Mouse (Mus musculus) left cerebral cortex, postnatal 14 days (tissue): ENCODE data around the gene Fkbp6. TPM values are rescaled to one million over a fixed set of nuclear protein-coding genes. Genes with fewer than 3 reads are reported as not detected.
"Not testable (repeated sequence)": the region's sequence is repeated elsewhere in the genome, so short reads cannot be mapped to it uniquely, and the experiment has no call there.

Experiments
- DNase-seq, 2 experiments: peaks; one replicate each; pipeline ENCODE4 v3.0.0; 2021 to 2022; ENCODE audit warnings: low spot score in 2 of 2, mixed read lengths in 1 of 2
- intact Hi-C: fragments of 180-260 bp; cut with DNase I; formaldehyde crosslinking; loops from one replicate; pipeline ENCODE4 v1.15.1; 2025
- long read RNA-seq, 2 experiments: library from polyadenylated mRNA; stranded (forward); transcript quantifications; one replicate each; pipeline ENCODE4 v2.0.0; 2021
- total RNA-seq, 2 experiments: library from RNA; stranded (reverse); gene quantifications; 2 replicates each; pipeline ENCODE4 v1.2.3; 2021

Gene Fkbp6
- under 1 TPM in 1 of 2 experiments, not detected in 1; 0.70 TPM for total RNA-seq
- long read RNA-seq, experiment 1, result 0 reads
- long read RNA-seq, experiment 2, partial matches to known transcripts, result 0 of 2 reads
- long read RNA-seq, experiment 2, other reads (novel, unspliced or antisense), result 1 of 2 reads

- no peak for DNase-seq
- intact Hi-C loops, result no loop called here
These were observed at the start of gene Fkbp6 for GRCm38 (mm10) chr5:135349862-135350261. Gene Fkbp6, minus strand, starts transcription at chr5:135350044.

- intact Hi-C loops, result no loop called here
- no peak for DNase-seq
These were observed 49.5 kb upstream of the Fkbp6 start for GRCm38 (mm10) chr5:135399382-135399781.

GRCm38 (mm10) chr5:135395826-135396225 is 46.0 kb upstream of the Fkbp6 start:
- DNase-seq, result peak; percentile 58 to 62

GRCm38 (mm10) chr5:135394004-135394823 is 44.4 kb upstream of the Fkbp6 start, which contains the start of gene Pom121:
Gene Pom121, minus strand, starts transcription at chr5:135394546.
- intact Hi-C loops, result no loop called here
- peak; percentile 78 to 89 for DNase-seq

More at GRCm38 (mm10) chr5:135395826-135396225, 46.0 kb upstream of the Fkbp6 start:
- intact Hi-C loops, result no loop called here

- intact Hi-C loops, result loop anchor here (10.0 kb wide), 1 partner anchor 159 kb away; no protein-coding TSS in a partner anchor
- no peak for DNase-seq
These were observed 33.9 kb upstream of the Fkbp6 start for GRCm38 (mm10) chr5:135383771-135384170.

GRCm38 (mm10) chr5:135382746-135383145 is 32.9 kb upstream of the Fkbp6 start:
- no peak for DNase-seq
- intact Hi-C loops, result loop anchor here (10.0 kb wide), 1 partner anchor 158 kb away; no protein-coding TSS in a partner anchor

- intact Hi-C loops, result loop anchor here (10.0 kb wide), 1 partner anchor 157 kb away; no protein-coding TSS in a partner anchor
- DNase-seq, result no peak
These were observed 31.6 kb upstream of the Fkbp6 start for GRCm38 (mm10) chr5:135381356-135381925.

- DNase-seq, result no peak
- intact Hi-C loops, result loop anchor here (10.0 kb wide), 1 partner anchor 156 kb away; no protein-coding TSS in a partner anchor
These were observed 30.8 kb upstream of the Fkbp6 start for GRCm38 (mm10) chr5:135380681-135381080.

GRCm38 (mm10) chr5:135376341-135376740 is 26.5 kb upstream of the Fkbp6 start:
- intact Hi-C loops, result no loop called here
- no peak for DNase-seq

GRCm38 (mm10) chr5:135375167-135375566 is 25.3 kb upstream of the Fkbp6 start:
- peak in 1 of 2 experiments; percentile 41 for DNase-seq
- intact Hi-C loops, result no loop called here

- intact Hi-C loops, result no loop called here
- no peak for DNase-seq
These were observed 23.8 kb upstream of the Fkbp6 start for GRCm38 (mm10) chr5:135373601-135374000.

GRCm38 (mm10) chr5:135371195-135371594 is 21.4 kb upstream of the Fkbp6 start:
- no peak for DNase-seq
- intact Hi-C loops, result no loop called here

GRCm38 (mm10) chr5:135369787-135370654 is 20.2 kb upstream of the Fkbp6 start, which contains the start of gene Nsun5:
Gene Nsun5, plus strand, starts transcription at chr5:135369953.
- peak; percentile 95 to 98 for DNase-seq
- intact Hi-C loops, result no loop called here

- DNase-seq, intact Hi-C loops: not testable (repeated sequence)
These were observed 19.4 kb upstream of the Fkbp6 start for GRCm38 (mm10) chr5:135369196-135369595.

GRCm38 (mm10) chr5:135368312-135368711 is 18.5 kb upstream of the Fkbp6 start:
- intact Hi-C loops, result no loop called here

GRCm38 (mm10) chr5:135367841-135368240 is 18.0 kb upstream of the Fkbp6 start:
- intact Hi-C loops, result no loop called here
- no peak for DNase-seq

More at GRCm38 (mm10) chr5:135368312-135368711, 18.5 kb upstream of the Fkbp6 start:
- no peak for DNase-seq

GRCm38 (mm10) chr5:135363540-135363939 is 13.7 kb upstream of the Fkbp6 start:
- DNase-seq, result no peak
- intact Hi-C loops, result no loop called here

- no peak for DNase-seq
- intact Hi-C loops, result no loop called here
These were observed 12.7 kb upstream of the Fkbp6 start for GRCm38 (mm10) chr5:135362572-135362971.

- intact Hi-C loops, result no loop called here
- no peak for DNase-seq
These were observed 9.9 kb upstream of the Fkbp6 start for GRCm38 (mm10) chr5:135359772-135360171.
